20 mouse cellular contexts compared by ENCODE assay signal in the genomic region with DNA sequence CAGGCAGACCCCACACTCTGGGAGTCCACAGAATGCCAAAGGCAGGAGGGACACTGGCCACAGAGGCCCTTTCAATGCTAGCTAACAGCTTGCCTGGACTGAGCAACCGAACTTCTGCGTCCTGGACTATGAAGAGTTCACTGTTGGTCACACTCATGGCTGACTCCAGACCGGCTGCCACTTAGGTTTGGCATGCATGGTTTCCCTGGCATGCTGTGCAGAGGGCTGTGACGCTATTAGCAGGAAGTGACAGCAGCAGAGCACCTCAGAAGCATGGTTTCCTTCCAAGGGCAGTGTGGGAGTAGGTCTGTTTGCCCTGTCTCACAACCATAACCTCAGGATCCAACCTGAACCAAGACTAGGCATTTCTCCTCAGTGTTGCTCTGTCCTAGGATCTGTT. TPM values are rescaled to one million over a fixed set of nuclear protein-coding genes. Genes with fewer than 3 reads are reported as not detected.
DNase-seq lines count a peak whose midpoint lies in the region; ATAC-seq lines count a peak whose summit lies in the region.
"Had no signal": no experiment of that assay in that cellular context is flagged by ENCODE, and none has a peak within 500 bp of the region (broad histone marks: within the 10 kb centered on the region; RNA-seq: fewer than 3 reads in every experiment).

No protein-coding gene starts in this region.

- H3K4me1 ChIP-seq in limb, embryonic 12.5 days (replicated peaks), result peaks cover 28% of the 10 kb centered on the region
- H3K4me1 ChIP-seq in limb, embryonic 10.5 days, result peaks cover 28% of the 10 kb centered on the region
- H3K4me1 ChIP-seq: midbrain, embryonic 13.5 days had no signal

- peak overlapping the region; percentile 12; the same call in 1 of the 2 replicates for H3K27ac ChIP-seq in limb, embryonic 12.5 days
- H3K27ac ChIP-seq in limb, embryonic 10.5 days, result no peak overlapping the region
- H3K27ac ChIP-seq: embryonic facial prominence, embryonic 15.5 days; forebrain, embryonic 10.5 days; hindbrain, embryonic 14.5 days; limb, embryonic 15.5 days; liver, embryonic 15.5 days; midbrain, embryonic 13.5 days; neural tube, embryonic 13.5 days had no signal

- WGBS in limb, embryonic 12.5 days, result 88% methylated on average over 4 of the region's 4 CpGs
- 91% methylated on average over 4 of the region's 4 CpGs for WGBS in limb, embryonic 10.5 days

- intact Hi-C loops in heart, postnatal 10 days (cut with DNase I), result no loop called here

- H3K4me2 ChIP-seq in limb, embryonic 12.5 days, result no peak overlapping the region
- H3K4me2 ChIP-seq: embryonic facial prominence, embryonic 15.5 days; hindbrain, embryonic 14.5 days; limb, embryonic 15.5 days; liver, embryonic 15.5 days; midbrain, embryonic 13.5 days; neural tube, embryonic 13.5 days had no signal

- DNase-seq in cerebellum, postnatal 10 days, result peak; percentile 9 to 21
- DNase-seq in cerebellum, adult 11 months, result no peak
- no peak for DNase-seq in limb, embryonic 10.5 days (ENCODE audit: low spot score)
- peak; percentile 60 to 67 for DNase-seq in heart, postnatal 10 days
- DNase-seq in spleen, postnatal 10 days (ENCODE audit: low spot score in 2 of 2), result no peak
- DNase-seq in lung, postnatal 36 days, result no peak
- DNase-seq: adrenal gland, adult 8-10 months; cerebellum, postnatal 14 days; right cerebral cortex, postnatal 25 days had no signal

- no peak overlapping the region for H3K9ac ChIP-seq in limb, embryonic 12.5 days (replicated peaks)
- H3K9ac ChIP-seq: embryonic facial prominence, embryonic 15.5 days; hindbrain, embryonic 14.5 days; limb, embryonic 15.5 days; liver, embryonic 15.5 days; midbrain, embryonic 13.5 days; neural tube, embryonic 13.5 days had no signal

- H3K4me3 ChIP-seq in limb, embryonic 12.5 days (replicated peaks), result no peak overlapping the region
- no peak overlapping the region for H3K4me3 ChIP-seq in limb, embryonic 10.5 days
- H3K4me3 ChIP-seq: embryonic facial prominence, embryonic 15.5 days; forebrain, embryonic 10.5 days; limb, embryonic 15.5 days; liver, embryonic 15.5 days; midbrain, embryonic 13.5 days; neural tube, embryonic 13.5 days had no signal

- no peaks in the 10 kb centered on the region for H3K36me3 ChIP-seq in limb, embryonic 12.5 days
- no peaks in the 10 kb centered on the region for H3K36me3 ChIP-seq in limb, embryonic 10.5 days
- H3K36me3 ChIP-seq: embryonic facial prominence, embryonic 15.5 days; limb, embryonic 15.5 days; midbrain, embryonic 13.5 days; neural tube, embryonic 13.5 days had no signal

- H3K27me3 ChIP-seq in limb, embryonic 12.5 days, result no peaks in the 10 kb centered on the region
- no peaks in the 10 kb centered on the region for H3K27me3 ChIP-seq in limb, embryonic 10.5 days (ENCODE audit: low read depth, poor library complexity, severe bottlenecking)
- H3K27me3 ChIP-seq: embryonic facial prominence, embryonic 15.5 days; limb, embryonic 15.5 days; liver, embryonic 15.5 days; midbrain, embryonic 13.5 days; neural tube, embryonic 13.5 days; Patski had no signal

- no peak for ATAC-seq in limb, embryonic 12.5 days (ENCODE audit: insufficient number of reproducible peaks, insufficient read depth, low FRiP score, low TSS enrichment, low read depth)
- ATAC-seq in erythroblast, adult 5-6 weeks (replicated peaks; ENCODE audit: low FRiP score, poor library complexity, severe bottlenecking), result no peak
- ATAC-seq: CD4-positive, CD25-positive, alpha-beta regulatory T cell, adult 4 months; midbrain, embryonic 13.5 days; Patski had no signal

- H3K9me3 ChIP-seq in limb, embryonic 12.5 days, result no peaks in the 10 kb centered on the region
- no peaks in the 10 kb centered on the region for H3K9me3 ChIP-seq in limb, embryonic 10.5 days (replicated peaks)
- H3K9me3 ChIP-seq: embryonic facial prominence, embryonic 15.5 days; forebrain, embryonic 10.5 days; limb, embryonic 15.5 days; liver, embryonic 15.5 days; midbrain, embryonic 13.5 days; neural tube, embryonic 13.5 days had no signal

RNA-seq across cellular contexts. Expression of a gene that starts 28.0 kb away (rescaled TPM):
- 27.9 and 28.2 TPM in 2 replicates for polyA plus RNA-seq in limb, embryonic 12.5 days (2016; fragmentation: Nextera tagmentation; extraction: Ambion mirVana)
- polyA plus RNA-seq in limb, embryonic 10.5 days (2016; fragmentation: Nextera tagmentation; extraction: Ambion mirVana), result 25.3 and 27.5 TPM in 2 replicates
- 100 to 1,000 TPM; 514 to 538 TPM for total RNA-seq in heart, postnatal 10 days (2021)
- 13.2 and 23.2 TPM in 2 replicates for total RNA-seq in erythroblast, adult 5-6 weeks (2015; ENCODE audit: low replicate concordance)
- 7.8 and 9.2 TPM in 2 replicates for total RNA-seq in erythroblast, adult 5-6 weeks (2017; ENCODE audit: low replicate concordance)

Comparison
In these comparisons a context has a peak if more than half of its experiments do, and no peak if none do; other contexts are left out.
1. DNase-seq: peak in cerebellum, postnatal 10 days (2 of 2) and heart, postnatal 10 days (2 of 2); none in cerebellum, adult 11 months (single experiment), limb, embryonic 10.5 days (single experiment), spleen, postnatal 10 days (0 of 2) and lung, postnatal 36 days (single experiment).
2. RNA of a gene that starts 28.0 kb away (total RNA-seq): 514 to 538 TPM in heart, postnatal 10 days; 7.8 to 23.2 TPM in erythroblast, adult 5-6 weeks; every median in the first group is over 10 times any median in the second.